Mouse (Mus musculus): ENCODE data around the gene Sh3rf1. TPM values are rescaled to one million over a fixed set of nuclear protein-coding genes. Genes with fewer than 3 reads are reported as not detected.

Sh3rf1 gene
- total and polyA plus RNA-seq, 2 experiments from 2014 or later: 17.9 to 31.3 TPM

DNA sequence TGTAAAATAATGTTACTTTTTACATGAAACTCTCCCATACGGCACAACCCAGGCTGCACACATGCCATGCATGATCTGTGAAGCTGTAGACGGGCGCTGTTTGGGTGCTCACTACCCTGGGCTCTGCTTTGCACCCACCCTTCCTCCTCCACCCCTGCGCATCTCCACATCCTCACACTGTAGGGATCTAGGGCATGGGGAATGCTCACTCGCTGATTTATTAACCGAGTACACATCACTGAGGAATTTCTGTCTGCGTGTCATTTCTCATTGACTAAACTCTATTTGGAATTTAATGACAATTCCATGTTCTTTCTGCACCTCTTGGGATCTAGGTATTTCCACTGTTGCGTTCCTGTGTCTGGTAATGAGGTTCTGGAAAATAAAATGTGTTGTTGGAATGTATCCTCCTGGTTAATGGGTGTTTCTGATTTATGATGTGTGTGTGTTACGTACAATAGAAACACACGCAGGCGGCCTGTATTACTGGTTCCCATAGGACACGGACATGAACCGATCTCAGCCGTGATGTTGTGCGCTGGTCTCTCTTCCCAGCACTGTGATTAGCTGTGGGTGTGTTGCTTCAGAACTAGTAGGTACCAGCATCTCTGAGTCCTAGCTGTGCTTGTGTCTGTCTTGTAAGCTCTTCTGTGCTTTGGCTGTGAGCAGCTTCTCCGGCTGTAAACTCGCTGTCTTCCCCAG is 116.8 kb downstream of the Sh3rf1 start:
- Histone ChIP-seq H3K9me3 (ENCODE audit: low read length) (no peaks in the 10 kb centered on the region), H3K4me1 (ENCODE audit: insufficient read depth, low read length) (no peaks in the 10 kb centered on the region), H3K27ac (peak overlapping the region; percentile 60; the same call in 1 of the 2 replicates), H3K4me3 (ENCODE audit: low read length) (no peak overlapping the region), H3K4me2 (ENCODE audit: low read depth, low read length) (peak overlapping the region; percentile 25; the same call in 1 of the 2 replicates), H3K9ac (replicated peaks; ENCODE audit: low read length) (no peak overlapping the region), H3K27me3 (ENCODE audit: insufficient read depth, low read length) (no peaks in the 10 kb centered on the region), H3K36me3 (ENCODE audit: insufficient read depth, low read length) (no peaks in the 10 kb centered on the region)
- WGBS: 74% methylated on average over 17 of the region's 17 CpGs
- ATAC-seq (peak; percentile 53; the same call in 1 of the 2 replicates), DNase-seq (ENCODE audit: low spot score) (no peak)
- no peak for TF ChIP-seq CTCF (IDR thresholded peaks at IDR 0.05; ENCODE audit: low read depth)

- no peaks in the 10 kb centered on the region for H3K4me1 ChIP-seq (ENCODE audit: insufficient read depth, low read length)
- no peak for ATAC-seq
- TF ChIP-seq CTCF (IDR thresholded peaks at IDR 0.05; ENCODE audit: low read depth): no peak
- no peak for DNase-seq (ENCODE audit: low spot score)
- no peak overlapping the region for H3K4me3 ChIP-seq (ENCODE audit: low read length)
- H3K36me3 ChIP-seq (ENCODE audit: insufficient read depth, low read length): no peaks in the 10 kb centered on the region
- no peaks in the 10 kb centered on the region for H3K9me3 ChIP-seq (ENCODE audit: low read length)
- H3K27me3 ChIP-seq (ENCODE audit: insufficient read depth, low read length): no peaks in the 10 kb centered on the region
- WGBS: 77% methylated on average over 12 of the region's 12 CpGs
- no peak overlapping the region for H3K4me2 ChIP-seq (ENCODE audit: low read depth, low read length)
- H3K27ac ChIP-seq: peak overlapping the region; percentile 9; the same call in 1 of the 2 replicates
- H3K9ac ChIP-seq (replicated peaks; ENCODE audit: low read length): no peak overlapping the region
Observed at GRCm38 (mm10) chr8:61341587-61342441, 118.1 kb downstream of the Sh3rf1 start.

DNA sequence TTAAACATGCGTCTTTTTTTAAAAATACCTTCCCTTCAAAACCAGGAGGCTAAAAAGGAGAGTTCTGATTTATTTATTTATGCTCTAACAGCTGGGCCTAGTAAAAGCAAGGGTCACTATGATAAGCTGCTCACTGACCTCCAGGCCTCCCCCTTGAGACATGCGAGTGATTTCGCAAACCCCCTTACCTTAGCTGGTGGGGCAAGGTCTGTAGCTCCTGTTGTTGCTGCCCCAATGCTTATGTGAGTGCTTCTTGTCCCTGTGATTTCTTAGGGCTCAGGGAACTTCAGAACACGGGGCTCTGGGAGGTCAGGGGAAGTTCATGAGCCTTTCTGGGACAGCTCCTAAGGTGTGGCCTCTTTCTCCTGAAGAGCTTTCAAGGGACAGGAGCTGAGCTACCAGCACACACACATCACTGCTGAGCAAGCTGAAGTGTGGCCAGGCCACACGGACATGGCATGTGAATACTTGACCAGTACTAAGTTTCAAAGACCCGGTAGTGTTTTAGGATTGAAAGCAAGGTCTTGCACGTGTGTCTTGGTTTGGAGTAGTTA is 118.9 kb downstream of the Sh3rf1 start:
- Histone ChIP-seq H3K9me3 (ENCODE audit: low read length) (no peaks in the 10 kb centered on the region), H3K27ac (no peak overlapping the region), H3K4me3 (ENCODE audit: low read length) (no peak overlapping the region), H3K4me2 (ENCODE audit: low read depth, low read length) (no peak overlapping the region), H3K27me3 (ENCODE audit: insufficient read depth, low read length) (no peaks in the 10 kb centered on the region), H3K9ac (replicated peaks; ENCODE audit: low read length) (no peak overlapping the region), H3K4me1 (ENCODE audit: insufficient read depth, low read length) (no peaks in the 10 kb centered on the region), H3K36me3 (ENCODE audit: insufficient read depth, low read length) (no peaks in the 10 kb centered on the region)
- 85% methylated on average over 7 of the region's 7 CpGs for WGBS
- no peak for ATAC-seq
- DNase-seq (ENCODE audit: low spot score): no peak
- TF ChIP-seq CTCF (IDR thresholded peaks at IDR 0.05; ENCODE audit: low read depth): no peak

DNA sequence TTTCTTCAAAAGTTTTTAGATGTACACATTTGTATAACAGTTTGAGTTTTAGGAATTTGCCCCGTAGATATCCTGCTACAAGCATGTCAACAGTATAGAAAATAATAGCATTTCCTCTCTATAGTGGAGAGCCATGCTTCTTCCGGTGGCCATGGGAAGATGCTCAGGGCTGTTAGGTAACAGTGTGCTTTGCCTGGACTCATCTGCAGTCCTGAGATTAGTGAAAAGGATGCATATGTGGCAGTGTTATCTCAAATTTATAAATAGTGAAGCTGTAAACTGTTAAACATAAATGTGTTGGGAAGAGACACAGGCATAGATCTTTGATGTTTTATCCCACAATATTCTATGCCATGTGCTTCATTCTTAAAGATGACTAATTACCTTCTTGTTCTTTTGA is 120.8 kb downstream of the Sh3rf1 start:
- Histone ChIP-seq H3K36me3 (ENCODE audit: insufficient read depth, low read length) (no peaks in the 10 kb centered on the region), H3K9me3 (ENCODE audit: low read length) (no peaks in the 10 kb centered on the region), H3K27me3 (ENCODE audit: insufficient read depth, low read length) (no peaks in the 10 kb centered on the region), H3K4me2 (ENCODE audit: low read depth, low read length) (no peak overlapping the region), H3K9ac (replicated peaks; ENCODE audit: low read length) (no peak overlapping the region), H3K4me3 (ENCODE audit: low read length) (no peak overlapping the region), H3K27ac (no peak overlapping the region), H3K4me1 (ENCODE audit: insufficient read depth, low read length) (no peaks in the 10 kb centered on the region)
- 87% methylated on average over 2 of the region's 2 CpGs for WGBS
- ATAC-seq: no peak
- TF ChIP-seq CTCF (IDR thresholded peaks at IDR 0.05; ENCODE audit: low read depth): no peak
- no peak for DNase-seq (ENCODE audit: low spot score)

DNA sequence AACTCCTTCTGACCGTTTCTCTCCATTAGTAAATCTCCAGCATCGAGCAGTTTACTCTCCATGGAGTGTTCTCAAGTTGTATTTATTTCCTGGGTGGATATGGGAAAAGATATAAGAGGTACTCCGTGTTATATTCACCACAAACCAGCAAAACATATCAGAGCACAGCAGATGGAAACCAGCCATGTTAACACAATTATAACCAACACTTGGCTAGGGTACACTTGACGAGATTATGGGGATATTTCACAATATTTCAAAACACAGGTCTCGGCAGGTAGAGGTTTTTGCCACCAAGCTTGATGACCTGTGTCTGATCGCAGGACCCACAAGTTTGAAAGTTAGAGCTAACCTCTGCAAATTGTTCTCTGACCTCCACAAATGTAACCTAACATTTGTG is 123.3 kb downstream of the Sh3rf1 start:
- no peaks in the 10 kb centered on the region for H3K36me3 ChIP-seq (ENCODE audit: insufficient read depth, low read length)
- no peak overlapping the region for H3K9ac ChIP-seq (replicated peaks; ENCODE audit: low read length)
- 96% methylated on average over 6 of the region's 6 CpGs for WGBS
- H3K4me1 ChIP-seq (ENCODE audit: insufficient read depth, low read length): no peaks in the 10 kb centered on the region
- H3K9me3 ChIP-seq (ENCODE audit: low read length): no peaks in the 10 kb centered on the region
- H3K27me3 ChIP-seq (ENCODE audit: insufficient read depth, low read length): no peaks in the 10 kb centered on the region
- no peak for ATAC-seq
- H3K27ac ChIP-seq: no peak overlapping the region
- DNase-seq (ENCODE audit: low spot score): no peak
- no peak overlapping the region for H3K4me3 ChIP-seq (ENCODE audit: low read length)
- no peak for TF ChIP-seq CTCF (IDR thresholded peaks at IDR 0.05; ENCODE audit: low read depth)
- no peak overlapping the region for H3K4me2 ChIP-seq (ENCODE audit: low read depth, low read length)

DNA sequence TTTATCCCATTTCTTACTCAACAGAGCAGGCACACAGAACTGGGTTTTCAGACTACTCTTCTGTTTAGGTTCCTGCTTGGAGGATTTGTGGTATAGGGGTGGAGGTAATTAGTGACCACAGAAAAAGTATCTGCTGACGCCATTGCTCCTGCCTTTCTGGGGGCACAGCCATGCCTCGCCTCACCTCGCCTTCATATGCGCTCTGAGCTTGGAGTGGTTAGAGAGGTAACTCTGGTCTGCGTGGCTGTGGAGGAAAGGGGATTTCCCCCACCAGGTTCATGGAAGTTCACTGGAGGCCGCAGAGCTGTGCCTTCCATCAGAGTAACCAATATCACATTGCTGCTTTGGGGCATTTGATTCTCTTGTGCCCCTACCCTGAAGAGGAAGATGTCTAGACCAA is 123.9 kb downstream of the Sh3rf1 start:
- no peak for DNase-seq (ENCODE audit: low spot score)
- Histone ChIP-seq H3K36me3 (ENCODE audit: insufficient read depth, low read length) (no peaks in the 10 kb centered on the region), H3K4me1 (ENCODE audit: insufficient read depth, low read length) (no peaks in the 10 kb centered on the region), H3K4me3 (ENCODE audit: low read length) (no peak overlapping the region), H3K4me2 (ENCODE audit: low read depth, low read length) (no peak overlapping the region), H3K27ac (no peak overlapping the region), H3K9me3 (ENCODE audit: low read length) (no peaks in the 10 kb centered on the region), H3K9ac (replicated peaks; ENCODE audit: low read length) (no peak overlapping the region), H3K27me3 (ENCODE audit: insufficient read depth, low read length) (no peaks in the 10 kb centered on the region)
- no peak for TF ChIP-seq CTCF (IDR thresholded peaks at IDR 0.05; ENCODE audit: low read depth)
- no peak for ATAC-seq
- 95% methylated on average over 6 of the region's 6 CpGs for WGBS
